Mouse (Mus musculus) lung, postnatal 0 days (tissue): ENCODE results near the gene Zcchc8.

Experiments used
- CTCF ChIP-seq: IDR thresholded peaks from 2 replicates; pipeline ENCODE4 v1.5.1; 2016; ENCODE audit warnings: antibody characterized with exemption, mild to moderate bottlenecking
- EP300 ChIP-seq: IDR thresholded peaks from 2 replicates; pipeline ENCODE4 v1.6.1; 2016; ENCODE audit warnings: antibody characterized with exemption, mild to moderate bottlenecking, control low read depth

DNA sequence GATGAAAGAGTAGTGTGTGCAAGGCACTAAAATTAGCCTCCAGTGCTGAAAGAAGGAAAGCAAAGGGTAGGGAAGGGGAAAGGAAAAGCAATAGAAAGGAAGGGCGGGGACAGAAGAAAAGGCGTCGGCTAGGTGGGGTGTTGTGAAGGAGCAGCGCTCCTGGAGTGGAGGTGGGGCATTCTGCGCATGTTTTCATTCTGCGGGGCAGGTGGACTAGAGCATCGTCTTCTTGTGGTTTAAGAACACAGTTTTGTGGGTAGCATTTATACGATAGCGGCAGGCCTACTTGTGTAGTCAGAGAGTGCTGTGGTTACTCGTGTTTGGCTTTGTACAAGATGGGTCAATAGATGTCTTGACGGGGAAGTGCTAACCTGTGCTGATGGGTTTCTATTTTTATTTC, 44.6 kb upstream of the Zcchc8 start:
- TF ChIP-seq CTCF: no peak
- no peak for TF ChIP-seq EP300
